Mouse (Mus musculus): Measurements from ENCODE around the gene Cdk19. TPM values are rescaled to one million over a fixed set of nuclear protein-coding genes. Genes with fewer than 3 reads are reported as not detected.

Cdk19 gene
- polyA plus RNA-seq, 1 experiment: 21.5 TPM

DNA sequence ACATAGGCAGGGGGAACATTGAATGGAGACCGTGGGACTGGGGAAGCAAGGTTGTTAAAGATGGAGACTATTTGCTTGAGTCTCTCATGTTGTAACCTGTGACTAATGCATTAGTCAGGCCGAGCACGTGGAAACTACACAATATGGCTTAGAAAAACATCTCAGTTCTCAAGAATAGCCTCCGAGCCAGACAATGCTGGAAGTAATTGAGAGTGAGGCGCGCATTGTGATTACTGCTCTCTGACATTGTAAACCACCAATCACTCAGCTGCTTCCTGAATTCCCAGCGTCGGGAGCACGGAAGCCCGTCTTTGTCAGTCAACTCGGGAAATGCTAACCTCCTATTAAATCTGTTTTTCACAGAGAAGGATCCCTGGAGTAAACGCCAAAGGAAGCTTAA is 182.2 kb downstream of the Cdk19 start:
- Histone ChIP-seq H3K4me3 (replicated peaks; ENCODE audit: extremely low read depth, low read depth, low read length) (no peak overlapping the region), H3K4me1 (ENCODE audit: control insufficient read depth, insufficient read depth, low read length) (no peaks in the 10 kb centered on the region; the same call in 1 of the 2 replicates)
- TF ChIP-seq POLR2A (IDR thresholded peaks at IDR 0.05; ENCODE audit: borderline replicate concordance, extremely low read depth, low read depth, low read length) (no peak), CTCF (IDR thresholded peaks at IDR 0.05; ENCODE audit: insufficient read depth, low read length) (no peak)
- no peak for DNase-seq
- 30% methylated on average over 12 of the region's 12 CpGs for WGBS

GRCm38 (mm10) chr10:40523312-40523975 is 184.1 kb downstream of the Cdk19 start:
- no peak for DNase-seq
- 70% methylated on average over 7 of the region's 7 CpGs for WGBS
- Histone ChIP-seq H3K4me1 (ENCODE audit: control insufficient read depth, insufficient read depth, low read length) (no peaks in the 10 kb centered on the region; the same call in 1 of the 2 replicates), H3K4me3 (replicated peaks; ENCODE audit: extremely low read depth, low read depth, low read length) (no peak overlapping the region)
- no peak for TF ChIP-seq CTCF (IDR thresholded peaks at IDR 0.05; ENCODE audit: insufficient read depth, low read length)
- no peak for TF ChIP-seq POLR2A (IDR thresholded peaks at IDR 0.05; ENCODE audit: borderline replicate concordance, extremely low read depth, low read depth, low read length)

DNA sequence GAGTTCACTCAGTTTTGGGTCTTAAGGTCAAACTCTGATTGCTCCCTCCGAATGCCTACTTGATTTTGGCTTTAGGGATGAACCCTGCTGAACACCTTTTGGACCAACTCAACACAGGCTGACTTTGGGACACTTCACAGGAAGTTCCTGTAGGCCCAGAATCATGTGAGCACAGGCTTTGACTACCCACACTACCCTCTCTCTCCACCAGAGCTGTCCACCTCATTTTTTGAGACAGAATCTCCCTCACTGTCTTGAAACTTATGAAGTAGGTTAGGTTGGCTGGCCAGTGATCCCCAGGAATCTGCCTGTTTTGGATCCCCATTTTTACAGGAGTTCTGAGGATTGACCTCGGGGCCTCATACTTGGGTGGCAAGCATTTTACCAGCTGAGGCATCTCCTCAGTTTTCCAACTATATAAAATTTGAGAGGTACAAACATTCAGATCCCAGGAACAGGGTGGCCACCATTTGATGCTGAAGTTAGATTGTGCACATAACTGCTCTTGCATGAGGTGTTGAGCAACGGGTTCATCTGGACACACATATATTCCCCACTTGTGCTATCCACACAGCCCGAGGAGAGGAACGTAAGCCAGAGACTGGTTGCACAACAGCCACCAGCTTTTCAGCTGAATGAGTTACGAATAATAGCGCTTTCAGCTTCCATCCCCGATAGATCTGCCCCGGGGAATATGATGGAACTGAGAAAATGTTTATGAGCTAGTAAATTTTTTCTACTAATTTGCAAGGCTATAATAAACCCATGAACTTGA is 184.9 kb downstream of the Cdk19 start:
- no peak for DNase-seq
- WGBS: 66% methylated on average over 9 of the region's 9 CpGs
- Histone ChIP-seq H3K4me1 (ENCODE audit: control insufficient read depth, insufficient read depth, low read length) (no peaks in the 10 kb centered on the region; the same call in 1 of the 2 replicates), H3K4me3 (replicated peaks; ENCODE audit: extremely low read depth, low read depth, low read length) (no peak overlapping the region)
- no peak for TF ChIP-seq POLR2A (IDR thresholded peaks at IDR 0.05; ENCODE audit: borderline replicate concordance, extremely low read depth, low read depth, low read length)
- no peak for TF ChIP-seq CTCF (IDR thresholded peaks at IDR 0.05; ENCODE audit: insufficient read depth, low read length)

- Histone ChIP-seq H3K4me1 (ENCODE audit: control insufficient read depth, insufficient read depth, low read length) (no peaks in the 10 kb centered on the region), H3K4me3 (replicated peaks; ENCODE audit: extremely low read depth, low read depth, low read length) (no peak overlapping the region)
- peak; percentile 38; the same call in 1 of the 2 replicates for TF ChIP-seq CTCF (IDR thresholded peaks at IDR 0.05; ENCODE audit: insufficient read depth, low read length)
- no peak for TF ChIP-seq POLR2A (IDR thresholded peaks at IDR 0.05; ENCODE audit: borderline replicate concordance, extremely low read depth, low read depth, low read length)
- DNase-seq: no peak
- WGBS: 26% methylated on average over 10 of the region's 10 CpGs
Measured at GRCm38 (mm10) chr10:40524991-40525390, 185.6 kb downstream of the Cdk19 start.

DNA sequence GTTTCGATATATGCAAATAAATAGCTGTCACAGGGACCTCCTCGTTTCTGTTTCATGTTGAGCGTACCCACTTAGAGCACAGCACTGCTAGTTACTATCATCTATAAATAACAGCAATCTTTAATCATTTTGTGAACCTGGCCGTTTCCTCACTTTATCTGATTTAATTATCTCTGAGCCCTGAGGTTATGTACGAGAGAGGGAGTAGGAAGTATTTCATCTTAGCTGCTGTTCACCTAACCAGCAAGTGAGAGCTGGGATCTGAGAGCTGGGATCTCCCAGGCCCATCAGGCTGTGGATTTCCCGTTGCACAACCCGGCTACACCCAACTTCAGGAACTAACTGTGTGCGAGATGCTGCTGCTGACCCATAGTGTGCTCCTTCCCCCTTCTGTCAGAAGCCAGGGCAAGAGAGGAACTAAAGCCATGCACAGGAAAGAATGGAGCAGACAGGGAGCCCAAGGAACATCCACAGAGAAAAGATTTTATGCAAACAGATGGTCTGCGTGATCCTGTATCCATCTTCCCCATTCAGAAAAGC is 186.3 kb downstream of the Cdk19 start:
- no peak for DNase-seq
- Histone ChIP-seq H3K4me3 (replicated peaks; ENCODE audit: extremely low read depth, low read depth, low read length) (no peak overlapping the region), H3K4me1 (ENCODE audit: control insufficient read depth, insufficient read depth, low read length) (no peaks in the 10 kb centered on the region)
- TF ChIP-seq CTCF (IDR thresholded peaks at IDR 0.05; ENCODE audit: insufficient read depth, low read length) (no peak), POLR2A (IDR thresholded peaks at IDR 0.05; ENCODE audit: borderline replicate concordance, extremely low read depth, low read depth, low read length) (no peak)
- 45% methylated on average over 9 of the region's 9 CpGs for WGBS

DNA sequence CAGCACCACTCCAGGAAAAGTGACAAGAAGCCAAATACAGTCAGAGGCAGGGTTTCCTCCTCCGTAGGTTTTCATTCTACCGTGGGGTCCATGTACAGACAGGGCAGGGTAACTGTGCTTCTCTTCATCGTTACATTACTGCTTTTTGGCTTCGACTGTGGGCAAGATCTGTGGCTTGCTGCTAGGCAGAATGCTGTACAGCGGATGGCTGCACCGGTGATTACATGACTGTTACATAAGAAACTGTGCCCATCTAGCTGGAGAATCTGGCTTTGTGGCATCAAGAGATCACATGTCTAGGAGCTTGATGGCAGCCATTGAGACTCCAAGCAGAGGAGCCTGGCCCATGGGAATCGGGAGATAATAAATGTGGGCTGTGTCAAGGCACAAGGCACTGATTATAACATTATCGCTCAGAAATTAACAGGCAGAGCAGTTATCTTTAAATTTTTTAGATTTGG is 187.0 kb downstream of the Cdk19 start:
- WGBS: 60% methylated on average over 8 of the region's 8 CpGs
- DNase-seq: no peak
- TF ChIP-seq POLR2A (IDR thresholded peaks at IDR 0.05; ENCODE audit: borderline replicate concordance, extremely low read depth, low read depth, low read length) (no peak), CTCF (IDR thresholded peaks at IDR 0.05; ENCODE audit: insufficient read depth, low read length) (no peak)
- Histone ChIP-seq H3K4me3 (replicated peaks; ENCODE audit: extremely low read depth, low read depth, low read length) (no peak overlapping the region), H3K4me1 (ENCODE audit: control insufficient read depth, insufficient read depth, low read length) (no peaks in the 10 kb centered on the region)

- H3K4me1 ChIP-seq (ENCODE audit: control insufficient read depth, insufficient read depth, low read length): no peaks in the 10 kb centered on the region
- no peak overlapping the region for H3K4me3 ChIP-seq (replicated peaks; ENCODE audit: extremely low read depth, low read depth, low read length)
- WGBS: 49% methylated on average over 3 of the region's 3 CpGs
- TF ChIP-seq POLR2A (IDR thresholded peaks at IDR 0.05; ENCODE audit: borderline replicate concordance, extremely low read depth, low read depth, low read length): no peak
- no peak for DNase-seq
Measured at GRCm38 (mm10) chr10:40526986-40527385, 187.6 kb downstream of the Cdk19 start.

DNA sequence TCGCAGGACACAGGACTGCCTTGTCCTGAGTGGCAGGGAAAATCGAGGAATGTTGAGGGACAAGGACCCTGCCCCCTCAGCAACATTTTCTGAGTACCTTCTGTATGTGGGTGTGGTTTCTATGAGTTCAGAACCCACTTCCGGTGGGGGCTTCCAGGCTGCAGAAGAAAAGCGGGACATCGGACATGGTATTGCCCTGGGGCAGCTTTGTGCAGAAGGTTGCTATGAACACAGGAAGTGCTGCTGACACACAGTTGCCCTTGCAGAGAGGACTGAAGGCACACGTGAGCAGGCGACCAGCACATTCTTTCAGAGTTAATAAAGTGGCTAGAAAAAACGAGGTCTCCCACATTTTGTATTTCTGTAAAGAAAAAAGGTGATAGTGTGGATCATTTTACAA is 188.2 kb downstream of the Cdk19 start:
- 7% methylated on average over 8 of the region's 8 CpGs for WGBS
- no peaks in the 10 kb centered on the region for H3K4me1 ChIP-seq (ENCODE audit: control insufficient read depth, insufficient read depth, low read length)
- DNase-seq: no peak
- TF ChIP-seq POLR2A (IDR thresholded peaks at IDR 0.05; ENCODE audit: borderline replicate concordance, extremely low read depth, low read depth, low read length) (no peak), CTCF (IDR thresholded peaks at IDR 0.05; ENCODE audit: insufficient read depth, low read length) (no peak)
- H3K4me3 ChIP-seq (replicated peaks; ENCODE audit: extremely low read depth, low read depth, low read length): no peak overlapping the region

- WGBS: 76% methylated on average over 9 of the region's 10 CpGs
- no peaks in the 10 kb centered on the region for H3K4me1 ChIP-seq (ENCODE audit: control insufficient read depth, insufficient read depth, low read length)
- H3K4me3 ChIP-seq (replicated peaks; ENCODE audit: extremely low read depth, low read depth, low read length): no peak overlapping the region
- DNase-seq: no peak
- TF ChIP-seq POLR2A (IDR thresholded peaks at IDR 0.05; ENCODE audit: borderline replicate concordance, extremely low read depth, low read depth, low read length) (no peak), CTCF (IDR thresholded peaks at IDR 0.05; ENCODE audit: insufficient read depth, low read length) (no peak)
Measured at GRCm38 (mm10) chr10:40528668-40529067, 189.3 kb downstream of the Cdk19 start.

All from lung, adult 2 months (tissue).